Mouse (Mus musculus): ENCODE measurements at regions not wholly inside any gene's neighbourhood (a gene's known extent, or its start where the extent isn't known, plus 50 kb on each side); places are given as distances from the start of the nearest gene placed in this dataset.

DNA sequence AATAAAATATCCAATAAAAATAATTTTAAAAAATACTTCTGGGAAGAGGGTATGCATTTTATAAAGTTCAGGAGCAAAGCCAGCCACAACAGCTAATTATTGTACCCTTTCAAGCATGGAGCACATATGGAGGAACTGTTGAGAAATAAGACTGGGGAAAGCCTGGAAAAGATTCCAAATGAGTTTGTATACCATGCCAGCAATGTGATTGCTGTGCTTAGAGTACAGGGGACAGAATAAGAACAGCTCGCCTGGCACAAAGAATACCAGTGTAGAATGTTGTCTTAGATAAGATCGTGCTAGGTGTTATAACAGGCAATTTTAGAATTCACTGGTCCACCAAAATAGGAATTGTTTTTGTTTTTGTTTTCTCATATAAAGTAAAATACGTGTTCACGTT is 78.6 kb upstream of the Gbe1 start:
- no peaks in the 10 kb centered on the region for H3K9me3 ChIP-seq (ENCODE audit: control insufficient read depth, low read length)
- 96% methylated on average over 4 of the region's 4 CpGs for WGBS
- no peaks in the 10 kb centered on the region for H3K36me3 ChIP-seq (ENCODE audit: control insufficient read depth, insufficient read depth, low read length)
- DNase-seq (ENCODE audit: low spot score) (no peak), ATAC-seq (ENCODE audit: insufficient read depth, low FRiP score, low TSS enrichment) (no peak)
- no peaks in the 10 kb centered on the region for H3K27me3 ChIP-seq (ENCODE audit: control insufficient read depth, insufficient read depth, low read length)
- no peak overlapping the region for H3K4me2 ChIP-seq (ENCODE audit: low read depth)
- no peak overlapping the region for H3K27ac ChIP-seq (ENCODE audit: low read depth, low read length)
- H3K4me3 ChIP-seq (ENCODE audit: low read depth, low read length): no peak overlapping the region
- no peaks in the 10 kb centered on the region for H3K4me1 ChIP-seq (ENCODE audit: control insufficient read depth, insufficient read depth, low read length)
- H3K9ac ChIP-seq (ENCODE audit: low read length): no peak overlapping the region

DNA sequence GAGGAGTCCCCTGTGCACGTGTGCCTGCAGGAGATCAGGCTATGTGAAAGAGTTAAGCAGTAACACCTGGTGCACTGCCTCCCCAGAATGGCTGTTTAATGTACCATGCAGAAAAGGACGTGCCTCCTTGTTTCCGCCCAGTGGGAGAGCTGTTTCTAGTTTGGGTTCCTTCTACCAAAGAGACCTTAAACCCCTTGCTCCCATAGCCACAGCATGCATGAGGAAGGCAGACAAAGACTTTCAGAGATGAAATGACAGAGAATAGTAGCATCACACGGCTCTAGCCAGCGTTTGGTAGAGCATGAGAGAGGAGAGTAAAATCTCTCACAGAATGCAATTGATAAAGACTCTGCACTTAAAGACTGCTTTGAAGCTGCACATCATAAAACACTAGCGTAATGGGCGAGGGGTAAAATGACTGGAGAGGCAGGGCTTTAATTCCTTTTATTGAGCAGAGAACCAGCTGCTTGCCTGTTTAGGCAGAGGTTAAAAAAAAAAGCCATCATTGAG is 74.3 kb upstream of the Gbe1 start:
- no peak overlapping the region for H3K4me3 ChIP-seq (ENCODE audit: low read depth, low read length)
- H3K4me2 ChIP-seq (ENCODE audit: low read depth): no peak overlapping the region
- H3K27me3 ChIP-seq (ENCODE audit: control insufficient read depth, insufficient read depth, low read length): no peaks in the 10 kb centered on the region
- ATAC-seq (ENCODE audit: insufficient read depth, low FRiP score, low TSS enrichment): peak; percentile 60; the same call in 1 of the 2 replicates
- peak; percentile 33 for DNase-seq (ENCODE audit: low spot score)
- H3K4me1 ChIP-seq (ENCODE audit: control insufficient read depth, insufficient read depth, low read length): no peaks in the 10 kb centered on the region
- H3K9ac ChIP-seq (ENCODE audit: low read length): no peak overlapping the region
- no peaks in the 10 kb centered on the region for H3K36me3 ChIP-seq (ENCODE audit: control insufficient read depth, insufficient read depth, low read length)
- no peak overlapping the region for H3K27ac ChIP-seq (ENCODE audit: low read depth, low read length)
- H3K9me3 ChIP-seq (ENCODE audit: control insufficient read depth, low read length): no peaks in the 10 kb centered on the region
- 12% methylated on average over 7 of the region's 7 CpGs for WGBS

DNA sequence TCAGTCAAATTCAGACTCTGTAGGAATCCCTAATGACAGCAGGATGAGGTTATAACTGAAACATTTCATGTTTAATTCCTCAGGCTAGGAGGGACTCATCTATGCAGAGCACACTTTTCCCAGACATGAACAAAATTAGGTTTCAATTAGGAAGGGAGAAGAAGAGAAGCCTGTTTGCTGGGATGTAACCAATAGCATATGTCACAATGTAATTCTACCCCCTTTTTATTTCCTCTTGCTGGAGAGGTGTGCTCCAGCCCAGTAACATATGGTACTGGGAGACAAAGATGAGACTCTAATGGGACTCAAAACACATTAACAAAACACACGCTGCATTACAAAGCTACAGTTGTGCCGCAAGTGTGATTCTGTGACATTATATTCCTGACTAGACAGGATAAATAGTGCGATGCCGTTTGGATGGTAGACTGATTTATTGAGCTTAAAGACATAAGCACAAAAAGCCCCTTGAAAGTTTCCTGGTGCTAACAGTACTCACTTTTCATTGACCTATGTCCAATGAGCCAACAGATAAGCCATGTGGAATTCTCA is 69.5 kb upstream of the Gbe1 start:
- Histone ChIP-seq H3K27me3 (ENCODE audit: control insufficient read depth, insufficient read depth, low read length) (no peaks in the 10 kb centered on the region), H3K27ac (ENCODE audit: low read depth, low read length) (no peak overlapping the region), H3K36me3 (ENCODE audit: control insufficient read depth, insufficient read depth, low read length) (no peaks in the 10 kb centered on the region), H3K4me3 (ENCODE audit: low read depth, low read length) (no peak overlapping the region), H3K4me1 (ENCODE audit: control insufficient read depth, insufficient read depth, low read length) (no peaks in the 10 kb centered on the region), H3K4me2 (ENCODE audit: low read depth) (no peak overlapping the region), H3K9ac (ENCODE audit: low read length) (no peak overlapping the region), H3K9me3 (ENCODE audit: control insufficient read depth, low read length) (no peaks in the 10 kb centered on the region)
- DNase-seq (ENCODE audit: low spot score): no peak
- 54% methylated on average over 4 of the region's 4 CpGs for WGBS
- no peak for ATAC-seq (ENCODE audit: insufficient read depth, low FRiP score, low TSS enrichment)

DNA sequence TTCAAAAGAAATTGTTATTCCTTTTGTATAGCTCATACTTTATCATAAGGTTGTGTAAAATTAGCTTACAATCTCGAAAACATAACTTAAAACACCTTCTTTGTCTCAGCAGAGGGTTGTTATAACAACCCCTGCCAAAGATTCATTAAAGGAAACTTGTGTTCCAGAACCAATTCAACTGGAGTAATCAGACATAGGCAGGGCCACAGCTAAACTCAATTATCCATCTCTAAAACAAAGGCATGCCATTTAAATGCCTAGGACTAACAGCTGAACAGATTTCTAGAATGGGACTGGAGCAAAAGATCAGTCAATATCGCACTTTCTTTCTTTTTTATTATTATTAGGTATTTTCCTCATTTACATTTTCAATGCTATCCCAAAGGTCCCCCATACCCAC is 68.8 kb upstream of the Gbe1 start:
- no peak for ATAC-seq (ENCODE audit: insufficient read depth, low FRiP score, low TSS enrichment)
- no peaks in the 10 kb centered on the region for H3K4me1 ChIP-seq (ENCODE audit: control insufficient read depth, insufficient read depth, low read length)
- 88% methylated on average over 2 of the region's 2 CpGs for whole genome bisulfite sequencing

DNA sequence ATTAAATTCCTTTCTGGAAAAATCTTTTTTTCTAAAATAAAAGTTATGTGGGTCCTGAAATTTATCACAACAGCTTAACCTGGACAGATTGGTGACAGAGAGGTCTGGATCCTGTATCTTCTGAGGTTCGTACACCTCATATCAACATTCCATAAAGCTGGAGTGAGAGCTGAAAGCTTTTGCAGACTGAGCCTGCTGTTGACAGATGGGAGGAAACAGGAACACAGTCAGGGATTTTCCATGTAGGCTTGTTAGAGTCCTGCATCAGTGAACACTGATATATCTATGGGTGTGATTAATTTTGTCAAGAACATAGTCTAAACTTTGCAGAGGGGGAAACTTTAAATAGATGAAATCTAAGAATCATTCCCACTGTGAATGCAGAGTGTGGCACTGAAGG is 54.4 kb upstream of the Gbe1 start:
- Histone ChIP-seq H3K36me3 (ENCODE audit: control insufficient read depth, insufficient read depth, low read length) (no peaks in the 10 kb centered on the region), H3K4me3 (ENCODE audit: low read depth, low read length) (no peak overlapping the region), H3K4me2 (ENCODE audit: low read depth) (no peak overlapping the region), H3K4me1 (ENCODE audit: control insufficient read depth, insufficient read depth, low read length) (no peaks in the 10 kb centered on the region), H3K27ac (ENCODE audit: low read depth, low read length) (no peak overlapping the region), H3K9ac (ENCODE audit: low read length) (no peak overlapping the region), H3K9me3 (ENCODE audit: control insufficient read depth, low read length) (no peaks in the 10 kb centered on the region), H3K27me3 (ENCODE audit: control insufficient read depth, insufficient read depth, low read length) (no peaks in the 10 kb centered on the region)
- ATAC-seq (ENCODE audit: insufficient read depth, low FRiP score, low TSS enrichment) (no peak), DNase-seq (ENCODE audit: low spot score) (no peak)
- WGBS: 81% methylated on average over 1 of the region's 1 CpGs

More for the DNA sequence above, 68.8 kb upstream of the Gbe1 start:
- Histone ChIP-seq H3K27me3 (ENCODE audit: control insufficient read depth, insufficient read depth, low read length) (no peaks in the 10 kb centered on the region), H3K9ac (ENCODE audit: low read length) (no peak overlapping the region), H3K36me3 (ENCODE audit: control insufficient read depth, insufficient read depth, low read length) (no peaks in the 10 kb centered on the region), H3K27ac (ENCODE audit: low read depth, low read length) (no peak overlapping the region), H3K9me3 (ENCODE audit: control insufficient read depth, low read length) (no peaks in the 10 kb centered on the region), H3K4me3 (ENCODE audit: low read depth, low read length) (no peak overlapping the region), H3K4me2 (ENCODE audit: low read depth) (no peak overlapping the region)
- DNase-seq (ENCODE audit: low spot score): no peak

DNA sequence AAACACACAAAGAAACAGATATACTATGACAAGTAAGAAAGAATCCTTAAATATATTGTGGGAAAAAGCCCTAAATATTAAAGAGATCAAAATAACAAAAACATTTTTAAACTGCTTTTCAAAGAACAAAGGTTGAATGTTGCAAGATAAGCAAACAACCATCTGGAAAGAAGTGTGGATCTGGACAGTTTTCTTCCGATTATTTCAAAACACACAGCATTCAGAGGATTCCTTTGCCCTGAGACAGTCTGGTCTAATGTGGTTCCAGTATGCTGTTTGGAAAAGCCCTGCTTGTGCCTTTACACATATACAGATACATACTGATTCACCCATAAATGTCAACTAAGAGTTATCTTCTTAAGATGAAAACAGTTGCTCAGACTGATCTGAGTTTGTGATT is 53.6 kb upstream of the Gbe1 start:
- no peaks in the 10 kb centered on the region for H3K27me3 ChIP-seq (ENCODE audit: control insufficient read depth, insufficient read depth, low read length)
- no peak overlapping the region for H3K4me2 ChIP-seq (ENCODE audit: low read depth)
- H3K9ac ChIP-seq (ENCODE audit: low read length): no peak overlapping the region
- no peak overlapping the region for H3K4me3 ChIP-seq (ENCODE audit: low read depth, low read length)
- no peak overlapping the region for H3K27ac ChIP-seq (ENCODE audit: low read depth, low read length)
- 68% methylated on average over 1 of the region's 1 CpGs for WGBS
- ATAC-seq (ENCODE audit: insufficient read depth, low FRiP score, low TSS enrichment) (no peak), DNase-seq (ENCODE audit: low spot score) (no peak)
- no peaks in the 10 kb centered on the region for H3K4me1 ChIP-seq (ENCODE audit: control insufficient read depth, insufficient read depth, low read length)
- H3K9me3 ChIP-seq (ENCODE audit: control insufficient read depth, low read length): no peaks in the 10 kb centered on the region
- no peaks in the 10 kb centered on the region for H3K36me3 ChIP-seq (ENCODE audit: control insufficient read depth, insufficient read depth, low read length)

Data from neural tube, embryonic 11.5 days (tissue).